Comparison of ENCODE assay signal across 19 mouse cellular contexts in genomic region chr16:62652769-62653465, GRCm38 (mm10).
DNase-seq lines count a peak whose midpoint lies in the region; ATAC-seq and TF ChIP-seq lines count a peak whose summit lies in the region.
"Had no signal": no experiment of that assay in that cellular context is flagged by ENCODE, and none has a peak within 500 bp of the region (broad histone marks: within the 10 kb centered on the region; RNA-seq: fewer than 3 reads in every experiment).

No protein-coding gene starts in this region.

- peak; percentile 71; the same call in 1 of the 2 replicates for ATAC-seq in limb, embryonic 12.5 days (ENCODE audit: insufficient number of reproducible peaks, insufficient read depth, low FRiP score, low TSS enrichment, low read depth)
- peak; percentile 80 for ATAC-seq in limb, embryonic 13.5 days (ENCODE audit: low FRiP score, low read depth)
- ATAC-seq in forebrain, postnatal 0 days, result no peak
- ATAC-seq: activated CD4-positive, CD25-positive, alpha-beta regulatory T cell, adult 4 months; Patski had no signal

- no peak for DNase-seq in limb, embryonic 10.5 days (ENCODE audit: low spot score)
- no peak for DNase-seq in CH12.LX (ENCODE audit: extremely low read depth)
- DNase-seq in kidney, postnatal 4 days, result no peak
- DNase-seq in forebrain, postnatal 0 days, result no peak
- DNase-seq: adrenal gland, adult 8-10 months; adrenal gland, postnatal 14 days; adrenal gland, postnatal 36 days; cerebellum, adult 11-12 months; cerebellum, adult 2 months; cerebellum, adult 9-10 months had no signal

- TF ChIP-seq EP300 in CH12.LX (IDR thresholded peaks at IDR 0.05; ENCODE audit: low read length), result no peak

- no peak for TF ChIP-seq CTCF in CH12.LX (conservative IDR thresholded peaks at IDR 0.05 in 1 of 2, IDR thresholded peaks at IDR 0.05 in 1 of 2; ENCODE audit: low read depth in 2 of 2, low read length in 2 of 2)
- no peak for TF ChIP-seq CTCF in forebrain, postnatal 0 days (IDR thresholded peaks at IDR 0.05; ENCODE audit: low read depth)

- no peak for TF ChIP-seq POLR2A in CH12.LX (IDR thresholded peaks at IDR 0.05; ENCODE audit: low read depth, low read length)

- 49% methylated on average over 6 of the region's 6 CpGs for WGBS in limb, embryonic 12.5 days
- WGBS in limb, embryonic 10.5 days, result 77% methylated on average over 6 of the region's 6 CpGs
- WGBS in limb, embryonic 13.5 days, result 30% methylated on average over 6 of the region's 6 CpGs
- WGBS in forebrain, postnatal 0 days, result 81% methylated on average over 6 of the region's 6 CpGs

- no peaks in the 10 kb centered on the region for H3K9me3 ChIP-seq in limb, embryonic 12.5 days
- H3K9me3 ChIP-seq in limb, embryonic 10.5 days (replicated peaks), result no peaks in the 10 kb centered on the region
- no peaks in the 10 kb centered on the region for H3K9me3 ChIP-seq in CH12.LX (replicated peaks; ENCODE audit: low read length)
- H3K9me3 ChIP-seq in limb, embryonic 13.5 days, result no peaks in the 10 kb centered on the region
- no peaks in the 10 kb centered on the region for H3K9me3 ChIP-seq in forebrain, postnatal 0 days (ENCODE audit: low read length)
- H3K9me3 ChIP-seq: embryonic facial prominence, embryonic 10.5 days; embryonic facial prominence, embryonic 12.5 days; forebrain, embryonic 13.5 days; forebrain, embryonic 15.5 days; G1E had no signal

- in situ Hi-C loops in CH12.LX (cut with MboI; ENCODE audit: low pct_ligation_motif_present, low pct_unique_long_range_greater_than_20kb, low sequenced_read_pairs), result no loop called here

- no peaks in the 10 kb centered on the region; the same call in 1 of the 2 replicates for H3K79me2 ChIP-seq in CH12.LX (replicated peaks; ENCODE audit: control insufficient read depth, extremely low read depth, insufficient read depth, poor library complexity, severe bottlenecking)

- H3K4me1 ChIP-seq in limb, embryonic 12.5 days (replicated peaks), result 0 out of 2 replicates have a peak, but pooled peaks cover 7% of the 10 kb centered on the region
- H3K4me1 ChIP-seq in limb, embryonic 10.5 days, result no peaks in the 10 kb centered on the region
- H3K4me1 ChIP-seq in CH12.LX (ENCODE audit: control insufficient read depth in 1 of 2, insufficient read depth in 2 of 2), result no peaks in the 10 kb centered on the region
- peaks cover 7% of the 10 kb centered on the region for H3K4me1 ChIP-seq in limb, embryonic 13.5 days
- H3K4me1 ChIP-seq in forebrain, postnatal 0 days (ENCODE audit: insufficient read depth), result no peaks in the 10 kb centered on the region
- H3K4me1 ChIP-seq: embryonic facial prominence, embryonic 10.5 days; embryonic facial prominence, embryonic 12.5 days had no signal

- H3K4me3 ChIP-seq in limb, embryonic 12.5 days (replicated peaks), result no peak overlapping the region
- H3K4me3 ChIP-seq in limb, embryonic 10.5 days, result no peak overlapping the region
- H3K4me3 ChIP-seq in CH12.LX (replicated peaks in 1 of 3; ENCODE audit: low read depth in 2 of 3, low read length in 2 of 3, poor library complexity in 1 of 3), result no peak overlapping the region
- no peak overlapping the region for H3K4me3 ChIP-seq in limb, embryonic 13.5 days
- no peak overlapping the region for H3K4me3 ChIP-seq in forebrain, postnatal 0 days (ENCODE audit: low read depth, low read length)
- H3K4me3 ChIP-seq: embryonic facial prominence, embryonic 10.5 days; embryonic facial prominence, embryonic 12.5 days had no signal

- H3K9ac ChIP-seq in limb, embryonic 12.5 days (replicated peaks), result no peak overlapping the region
- no peak overlapping the region for H3K9ac ChIP-seq in CH12.LX (ENCODE audit: insufficient read depth, low read depth)
- H3K9ac ChIP-seq in limb, embryonic 13.5 days, result no peak overlapping the region
- H3K9ac ChIP-seq in forebrain, postnatal 0 days, result no peak overlapping the region
- H3K9ac ChIP-seq: embryonic facial prominence, embryonic 12.5 days; forebrain, embryonic 13.5 days; forebrain, embryonic 15.5 days had no signal

- no peak overlapping the region for H3K27ac ChIP-seq in limb, embryonic 12.5 days
- no peak overlapping the region for H3K27ac ChIP-seq in limb, embryonic 10.5 days
- no peak overlapping the region for H3K27ac ChIP-seq in CH12.LX (ENCODE audit: insufficient read depth, low read depth)
- no peak overlapping the region for H3K27ac ChIP-seq in limb, embryonic 13.5 days
- H3K27ac ChIP-seq in forebrain, postnatal 0 days (ENCODE audit: low read depth, low read length), result no peak overlapping the region
- H3K27ac ChIP-seq: embryonic facial prominence, embryonic 10.5 days; embryonic facial prominence, embryonic 12.5 days; forebrain, embryonic 13.5 days; forebrain, embryonic 15.5 days had no signal

- TF ChIP-seq RAD21 in CH12.LX (IDR thresholded peaks at IDR 0.05; ENCODE audit: low read depth, low read length), result no peak

- no peak overlapping the region for H3K4me2 ChIP-seq in limb, embryonic 12.5 days
- peak overlapping the region; percentile 61; the same call in 1 of the 2 replicates for H3K4me2 ChIP-seq in CH12.LX (ENCODE audit: insufficient read depth, low read depth, poor library complexity, severe bottlenecking)
- H3K4me2 ChIP-seq in limb, embryonic 13.5 days (replicated peaks), result no peak overlapping the region
- no peak overlapping the region for H3K4me2 ChIP-seq in forebrain, postnatal 0 days (ENCODE audit: low read depth)
- H3K4me2 ChIP-seq: embryonic facial prominence, embryonic 12.5 days had no signal

- H3K27me3 ChIP-seq in limb, embryonic 12.5 days, result no peaks in the 10 kb centered on the region
- no peaks in the 10 kb centered on the region for H3K27me3 ChIP-seq in limb, embryonic 10.5 days (ENCODE audit: low read depth, poor library complexity, severe bottlenecking)
- peaks cover 8% of the 10 kb centered on the region for H3K27me3 ChIP-seq in CH12.LX (replicated peaks)
- no peaks in the 10 kb centered on the region for H3K27me3 ChIP-seq in limb, embryonic 13.5 days
- no peaks in the 10 kb centered on the region for H3K27me3 ChIP-seq in forebrain, postnatal 0 days (ENCODE audit: insufficient read depth, low read length)
- H3K27me3 ChIP-seq: embryonic facial prominence, embryonic 12.5 days; forebrain, embryonic 13.5 days; forebrain, embryonic 15.5 days had no signal

- dilution Hi-C loops in CH12.LX (cut with MboI; ENCODE audit: extremely low pct_ligation_motif_present, extremely low pct_unique_long_range_greater_than_20kb, low sequenced_read_pairs), result no loop called here

- no peaks in the 10 kb centered on the region for H3K36me3 ChIP-seq in limb, embryonic 12.5 days
- no peaks in the 10 kb centered on the region for H3K36me3 ChIP-seq in limb, embryonic 10.5 days
- H3K36me3 ChIP-seq in CH12.LX (replicated peaks in 1 of 2; ENCODE audit: control insufficient read depth in 1 of 2, insufficient read depth in 1 of 2, low read length in 1 of 2), result no peaks in the 10 kb centered on the region
- H3K36me3 ChIP-seq in limb, embryonic 13.5 days, result no peaks in the 10 kb centered on the region
- no peaks in the 10 kb centered on the region for H3K36me3 ChIP-seq in forebrain, postnatal 0 days (ENCODE audit: insufficient read depth)
- H3K36me3 ChIP-seq: embryonic facial prominence, embryonic 10.5 days; embryonic facial prominence, embryonic 12.5 days; forebrain, embryonic 15.5 days; G1E had no signal

TF ChIP-seq in CH12.LX, 34 proteins besides CTCF, POLR2A, EP300 and RAD21:
- no peak for TF ChIP-seq CHD1 (IDR thresholded peaks at IDR 0.05; ENCODE audit: low read depth, low read length)
- no peak for TF ChIP-seq HCFC1 (IDR thresholded peaks at IDR 0.05; ENCODE audit: low read depth, low read length)
- no peak for TF ChIP-seq MEF2A (IDR thresholded peaks at IDR 0.05; ENCODE audit: borderline replicate concordance, low read depth, low read length)
- TF ChIP-seq USF1 (IDR thresholded peaks at IDR 0.05; ENCODE audit: low read depth, low read length), result no peak
- TF ChIP-seq GABPA (IDR thresholded peaks at IDR 0.05; ENCODE audit: insufficient replicate concordance, low read depth, low read length), result no peak
- peak; percentile 35; the same call in 1 of the 2 replicates for TF ChIP-seq ELF1 (IDR thresholded peaks at IDR 0.05; ENCODE audit: low read depth, low read length)
